Mouse (Mus musculus) macrophage (primary cell): ENCODE results near the gene Pih1d1. TPM values are rescaled to one million over a fixed set of nuclear protein-coding genes. Genes with fewer than 3 reads are reported as not detected.
A peak's percentile ranks its signal among the peaks of the same experiment; 100 is the strongest.
"Not testable (repeated sequence)": the region's sequence is repeated elsewhere in the genome, so short reads cannot be mapped to it uniquely, and the experiment has no call there.

Experiments
- H3K27ac ChIP-seq: fragments of 350-480 bp; formaldehyde crosslinking; 2 replicates; pipeline ENCODE4 v1.9.0; 2021
- H3K36me3 ChIP-seq: fragments of 350-480 bp; formaldehyde crosslinking; 2 replicates; pipeline ENCODE4 v1.9.0; 2021; ENCODE audit errors: inconsistent target
- H3K4me3 ChIP-seq: fragments of 350-480 bp; formaldehyde crosslinking; 2 replicates; pipeline ENCODE4 v1.9.0; 2021; ENCODE audit errors: inconsistent target
- H3K79me2 ChIP-seq: fragments of 350-480 bp; formaldehyde crosslinking; 2 replicates; pipeline ENCODE4 v1.9.0; 2021; ENCODE audit errors: inconsistent target
- WGBS: methylation state at CpG from one replicate; pipeline ENCODE4 v1.1.7; 2026; ENCODE audit warnings: inconsistent platforms; ENCODE audit not compliant: missing documents; 5-methylcytosine and 5-hydroxymethylcytosine counted together
- polyA plus RNA-seq: library from polyadenylated mRNA; stranded (reverse); fragments of 250-400 nt; gene quantifications from 3 replicates; pipeline ENCODE4 v1.2.4, GENCODE M21; 2018; ENCODE audit warnings: inconsistent platforms

The Pih1d1 gene
- polyA plus RNA-seq, 1 experiment from 2014 or later: 75.8 TPM

GRCm38 (mm10) chr7:45148534-45149098 is 5.5 kb upstream of the Pih1d1 start:
- 84% methylated on average over 4 of the region's 4 CpGs for WGBS
- Histone ChIP-seq H3K27ac (no peak overlapping the region), H3K79me2 (peaks cover 5% of the 10 kb centered on the region; the same call in 1 of the 2 replicates), H3K36me3 (peaks cover 44% of the 10 kb centered on the region), H3K4me3 (no peak overlapping the region)

GRCm38 (mm10) chr7:45149545-45149944 is 4.6 kb upstream of the Pih1d1 start:
- WGBS: 87% methylated on average over 6 of the region's 6 CpGs
- H3K36me3 ChIP-seq: peaks cover 35% of the 10 kb centered on the region
- no peak overlapping the region for H3K27ac ChIP-seq
- peaks cover 5% of the 10 kb centered on the region; the same call in 1 of the 2 replicates for H3K79me2 ChIP-seq
- no peak overlapping the region for H3K4me3 ChIP-seq

GRCm38 (mm10) chr7:45150321-45150720 is 3.8 kb upstream of the Pih1d1 start:
- Histone ChIP-seq H3K36me3 (peaks cover 29% of the 10 kb centered on the region), H3K27ac (no peak overlapping the region), H3K79me2 (peaks cover 5% of the 10 kb centered on the region; the same call in 1 of the 2 replicates), H3K4me3 (no peak overlapping the region)
- WGBS: 59% methylated on average over 4 of the region's 4 CpGs

DNA sequence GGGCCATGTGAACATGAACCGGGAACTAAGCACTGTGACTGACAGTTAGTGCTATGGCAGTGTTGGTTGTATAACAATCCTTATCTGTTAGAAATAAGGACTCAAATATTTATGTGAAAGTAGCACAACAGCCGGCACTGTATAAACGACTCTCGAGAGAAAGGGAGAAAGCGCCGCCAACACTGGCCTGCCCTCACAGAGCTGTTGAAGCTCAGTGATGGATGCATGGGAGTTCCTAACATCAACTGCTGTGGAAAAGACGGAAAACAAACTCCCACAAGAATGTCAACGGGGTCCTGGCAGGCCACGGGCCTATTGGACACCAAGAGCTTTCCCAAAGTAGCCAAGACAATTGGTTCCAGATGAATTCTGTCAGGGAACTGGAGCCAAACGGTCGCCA is 2.8 kb upstream of the Pih1d1 start:
- Histone ChIP-seq H3K79me2 (peaks cover 5% of the 10 kb centered on the region; the same call in 1 of the 2 replicates), H3K36me3 (peaks cover 19% of the 10 kb centered on the region; the same call in 1 of the 2 replicates), H3K4me3 (no peak overlapping the region), H3K27ac (no peak overlapping the region)
- 85% methylated on average over 11 of the region's 11 CpGs for WGBS

- H3K36me3 ChIP-seq, H3K79me2 ChIP-seq, H3K27ac ChIP-seq: not testable (repeated sequence)
- peak overlapping the region; percentile 88; the same call in 1 of the 2 replicates for H3K4me3 ChIP-seq
- 95% methylated on average over 2 of the region's 2 CpGs for WGBS
Observed at GRCm38 (mm10) chr7:45153052-45153451, 1.1 kb upstream of the Pih1d1 start.

DNA sequence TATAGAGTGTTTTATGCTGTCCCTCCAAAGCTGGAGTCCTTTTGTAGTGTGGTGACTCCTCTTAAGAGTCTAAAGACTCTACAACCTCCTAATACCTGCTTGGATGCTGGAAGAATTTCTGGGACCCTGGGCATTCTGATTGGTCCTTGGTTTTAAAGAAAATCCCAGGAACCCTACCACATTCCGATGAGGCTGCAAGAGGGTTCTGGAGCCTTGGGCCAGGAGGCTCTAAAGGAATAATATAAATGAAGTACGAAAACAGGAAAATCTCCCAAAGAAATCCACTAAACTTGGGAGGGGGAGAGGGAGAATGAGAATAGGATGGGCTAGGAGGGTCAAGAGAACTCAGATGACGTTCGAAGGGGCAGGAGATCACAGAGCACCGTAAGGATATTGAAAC is 517 bp upstream of the Pih1d1 start:
- Histone ChIP-seq H3K79me2 (peaks cover 5% of the 10 kb centered on the region; the same call in 1 of the 2 replicates), H3K27ac (peak overlapping the region; percentile 95), H3K4me3 (peak overlapping the region; percentile 88), H3K36me3 (peaks cover 6% of the 10 kb centered on the region; the same call in 1 of the 2 replicates)
- WGBS: 3% methylated on average over 5 of the region's 5 CpGs

- Histone ChIP-seq H3K27ac (peak overlapping the region; percentile 95), H3K36me3 (peaks cover 15% of the 10 kb centered on the region; the same call in 1 of the 2 replicates), H3K4me3 (peak overlapping the region; percentile 88), H3K79me2 (peaks cover 5% of the 10 kb centered on the region; the same call in 1 of the 2 replicates)
- WGBS: 89% methylated on average over 12 of the region's 12 CpGs
Observed at GRCm38 (mm10) chr7:45154993-45155514, 951 bp downstream of the Pih1d1 start.

GRCm38 (mm10) chr7:45155590-45155989 is 1.5 kb downstream of the Pih1d1 start:
- H3K36me3 ChIP-seq: peaks cover 16% of the 10 kb centered on the region; the same call in 1 of the 2 replicates
- peaks cover 5% of the 10 kb centered on the region; the same call in 1 of the 2 replicates for H3K79me2 ChIP-seq
- 88% methylated on average over 9 of the region's 9 CpGs for WGBS
- no peak overlapping the region for H3K4me3 ChIP-seq
- no peak overlapping the region for H3K27ac ChIP-seq

DNA sequence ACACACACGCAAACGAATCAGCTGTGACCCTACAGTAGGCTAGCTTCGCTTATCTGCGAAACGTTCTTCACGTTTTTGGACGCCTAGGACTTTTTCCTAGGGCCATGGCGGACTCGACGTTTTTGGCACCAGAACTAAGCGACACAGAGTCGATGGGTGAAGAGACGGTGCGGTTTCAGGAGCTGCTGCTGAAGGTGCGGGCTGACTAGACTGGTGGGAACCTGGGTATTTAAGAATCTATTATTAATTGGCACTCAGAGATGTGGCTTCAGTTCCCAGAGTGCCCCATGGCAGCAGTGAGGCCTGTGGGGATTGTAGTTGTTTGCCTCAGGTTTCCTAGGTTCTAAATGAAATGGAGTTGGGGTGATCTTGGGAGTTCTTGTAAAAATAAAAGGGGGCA is 2.1 kb downstream of the Pih1d1 start:
- WGBS: 93% methylated on average over 15 of the region's 15 CpGs
- Histone ChIP-seq H3K79me2 (peaks cover 5% of the 10 kb centered on the region; the same call in 1 of the 2 replicates), H3K4me3 (no peak overlapping the region), H3K27ac (no peak overlapping the region), H3K36me3 (peaks cover 16% of the 10 kb centered on the region; the same call in 1 of the 2 replicates)

GRCm38 (mm10) chr7:45157459-45157858 is 3.4 kb downstream of the Pih1d1 start:
- H3K79me2 ChIP-seq: no peaks in the 10 kb centered on the region
- WGBS: 95% methylated on average over 14 of the region's 14 CpGs
- H3K4me3 ChIP-seq: no peak overlapping the region
- H3K36me3 ChIP-seq: peaks cover 16% of the 10 kb centered on the region; the same call in 1 of the 2 replicates
- no peak overlapping the region for H3K27ac ChIP-seq

DNA sequence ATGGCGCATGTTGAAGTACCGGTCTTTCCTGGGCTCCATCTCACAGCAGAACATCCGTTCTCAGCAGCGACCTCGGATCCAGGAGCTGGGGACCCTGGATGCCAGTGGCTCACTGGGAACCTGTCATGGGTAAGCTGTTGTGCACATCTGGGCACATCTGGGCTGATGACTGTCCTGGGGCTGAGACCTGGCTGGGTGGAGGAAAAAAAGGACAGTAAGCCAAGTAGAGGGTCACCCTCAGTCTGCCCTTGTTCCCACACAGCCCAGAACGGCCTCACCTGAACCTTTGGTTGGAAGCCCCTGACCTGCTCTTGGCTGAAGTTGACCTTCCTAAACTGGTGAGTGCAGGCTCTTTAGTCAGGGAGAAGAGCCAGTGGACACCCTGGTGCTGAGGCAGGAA is 4.9 kb downstream of the Pih1d1 start:
- Histone ChIP-seq H3K4me3 (no peak overlapping the region), H3K79me2 (no peaks in the 10 kb centered on the region), H3K27ac (no peak overlapping the region), H3K36me3 (peaks cover 16% of the 10 kb centered on the region; the same call in 1 of the 2 replicates)
- 100% methylated on average over 5 of the region's 6 CpGs for WGBS

GRCm38 (mm10) chr7:45160316-45160800 is 6.3 kb downstream of the Pih1d1 start:
- Histone ChIP-seq H3K36me3 (peaks cover 16% of the 10 kb centered on the region; the same call in 1 of the 2 replicates), H3K4me3 (no peak overlapping the region), H3K27ac (no peak overlapping the region), H3K79me2 (no peaks in the 10 kb centered on the region)
- WGBS: 94% methylated on average over 5 of the region's 6 CpGs

GRCm38 (mm10) chr7:45160866-45161265 is 6.8 kb downstream of the Pih1d1 start:
- H3K4me3 ChIP-seq: no peak overlapping the region
- H3K36me3 ChIP-seq: peaks cover 16% of the 10 kb centered on the region; the same call in 1 of the 2 replicates
- 80% methylated on average over 2 of the region's 3 CpGs for WGBS
- H3K79me2 ChIP-seq: no peaks in the 10 kb centered on the region
- H3K27ac ChIP-seq: no peak overlapping the region

- no peak overlapping the region for H3K27ac ChIP-seq
- H3K4me3 ChIP-seq: no peak overlapping the region
- peaks cover 16% of the 10 kb centered on the region; the same call in 1 of the 2 replicates for H3K36me3 ChIP-seq
- WGBS: 5% methylated on average over 35 of the region's 35 CpGs
- no peaks in the 10 kb centered on the region for H3K79me2 ChIP-seq
Observed at GRCm38 (mm10) chr7:45161612-45162473, 7.7 kb downstream of the Pih1d1 start.
